Mouse (Mus musculus): ENCODE measurements around the gene Rin3. TPM values are rescaled to one million over a fixed set of nuclear protein-coding genes. Genes with fewer than 3 reads are reported as not detected.
A peak's percentile ranks its signal among the peaks of the same experiment; 100 is the strongest.

Gene Rin3
- total RNA-seq, 1 experiment from 2014 or later = 19.3 TPM

DNA sequence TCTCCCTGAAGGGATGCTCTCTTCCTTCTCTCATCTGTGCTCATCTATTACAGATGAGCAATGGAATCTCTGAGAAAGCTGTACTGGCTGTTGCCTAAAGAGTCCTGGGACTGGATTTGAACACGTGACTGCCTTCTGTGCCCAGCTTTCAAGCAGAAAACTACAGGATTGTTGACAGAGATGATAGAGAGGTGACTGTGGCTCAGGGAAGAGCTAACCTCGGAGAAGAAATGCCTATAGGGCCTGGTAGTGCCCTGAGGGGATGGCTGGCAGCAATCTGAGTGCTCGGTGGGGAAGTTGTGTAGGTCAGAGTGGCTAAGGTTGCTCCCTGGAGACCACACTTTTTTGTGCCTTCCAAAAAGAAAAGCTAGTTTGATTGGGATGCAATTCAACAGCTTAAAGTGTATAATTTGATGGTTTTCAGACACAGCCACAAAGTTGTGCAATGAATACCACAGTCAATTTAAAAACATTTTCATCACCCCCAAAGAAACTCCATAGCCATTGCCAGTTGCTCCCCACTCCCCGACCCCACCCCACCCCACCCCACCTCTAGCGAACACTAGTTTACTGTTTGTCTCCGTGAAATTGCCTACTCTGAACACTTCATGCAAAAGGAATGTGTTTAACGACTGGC, 1.9 kb upstream of the Rin3 start:
- DNase-seq = no peak

DNA sequence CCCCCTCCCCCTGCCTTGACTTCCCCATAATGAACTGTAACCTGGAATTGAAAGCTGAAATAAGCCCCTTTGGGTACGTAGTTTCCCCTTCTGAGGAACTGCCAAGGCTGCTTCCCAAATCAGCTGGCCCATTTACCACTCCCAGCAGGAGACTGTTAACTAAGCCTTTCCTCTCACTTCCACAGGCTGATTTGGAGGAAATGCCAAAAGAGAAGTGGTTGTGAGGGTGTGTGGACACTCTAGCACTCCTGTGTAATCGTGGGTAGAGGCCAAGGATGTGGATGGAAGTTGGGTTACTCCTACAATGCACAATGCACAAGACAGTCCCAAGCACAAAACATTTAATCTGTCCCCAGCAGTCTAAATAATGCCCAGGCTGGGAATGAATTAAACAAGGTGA, 722 bp upstream of the Rin3 start:
- DNase-seq = no peak

DNA sequence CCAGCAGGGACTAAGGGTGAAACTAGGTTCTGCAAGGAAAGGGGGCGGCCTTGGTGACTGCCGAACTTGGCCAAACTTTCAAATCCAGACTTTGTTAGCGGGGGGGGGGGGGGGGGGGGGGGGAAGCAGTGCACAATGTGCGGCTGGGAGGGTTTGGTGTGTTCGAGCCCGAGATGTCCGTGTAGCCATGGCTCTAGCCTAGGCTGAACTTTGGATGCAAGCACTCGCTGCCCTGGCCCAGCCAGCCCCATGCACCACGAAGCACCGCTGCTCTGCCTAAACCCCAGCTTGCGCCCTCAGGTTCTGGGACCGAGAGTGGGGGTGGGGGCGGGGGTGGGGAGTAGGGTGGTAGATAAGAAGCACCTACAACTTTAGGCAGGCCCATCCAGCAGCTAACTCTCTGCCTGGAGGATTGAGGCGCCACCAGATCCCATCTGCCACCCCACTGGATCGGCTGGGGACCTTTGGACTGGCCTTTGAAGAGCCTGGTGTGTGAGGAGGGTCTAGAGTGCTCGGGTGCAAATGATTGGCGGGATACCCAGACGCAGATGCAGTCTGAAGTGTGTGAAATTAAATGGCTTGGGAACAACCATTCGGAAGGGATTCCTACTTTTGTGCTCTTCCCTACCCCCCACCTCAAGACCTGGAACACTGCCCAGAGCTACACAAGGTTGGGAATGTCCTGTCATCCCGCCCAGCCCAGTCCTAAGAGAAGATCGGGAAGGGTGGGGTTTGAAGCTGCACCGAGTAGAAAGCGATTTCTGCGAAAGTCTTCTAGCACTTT, 827 bp downstream of the Rin3 start:
- DNase-seq = peak; percentile 87

DNA sequence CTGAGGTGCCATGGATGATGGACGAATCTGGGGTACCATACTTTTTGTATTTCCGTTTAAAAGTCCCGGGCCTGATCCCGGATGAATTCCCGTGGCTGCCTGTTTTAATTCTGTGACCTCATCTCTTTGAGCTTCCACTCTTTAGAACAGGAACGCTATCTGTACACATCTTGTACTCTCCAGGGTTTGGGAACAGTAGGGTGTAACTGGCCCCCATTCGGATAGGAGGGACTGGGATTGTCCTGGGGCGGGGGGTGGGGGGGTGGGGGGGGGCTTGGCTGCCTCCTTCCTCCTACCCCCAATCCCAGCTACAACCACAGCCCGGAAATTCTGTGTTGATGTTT, 1.4 kb downstream of the Rin3 start:
- no peak for DNase-seq

DNA sequence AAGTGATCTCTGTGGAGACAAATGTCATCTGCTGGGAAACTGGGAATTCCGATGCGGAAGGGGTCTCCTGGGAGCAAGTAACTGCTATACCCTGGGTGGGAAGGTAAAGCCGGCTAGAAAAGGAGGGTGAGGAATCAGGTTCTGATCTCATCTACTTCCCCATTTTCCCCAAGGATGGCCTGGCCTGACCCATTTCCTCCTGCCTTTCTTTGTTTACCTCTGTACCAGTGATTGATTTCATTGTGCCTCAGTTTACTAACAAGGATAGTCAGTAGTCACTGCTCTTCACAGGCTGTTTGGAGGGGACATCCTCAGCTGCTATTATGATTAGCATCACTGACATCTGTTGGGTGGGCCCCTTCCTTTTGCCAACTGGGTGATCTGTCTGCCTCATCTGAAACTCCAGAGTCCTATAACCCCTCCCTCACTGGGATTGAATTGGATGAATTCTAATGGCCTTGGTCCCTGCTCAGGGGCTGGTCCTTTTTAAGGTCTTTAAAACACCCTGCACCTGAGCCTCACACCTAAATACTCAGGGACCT, 1.8 kb downstream of the Rin3 start:
- no peak for DNase-seq

DNA sequence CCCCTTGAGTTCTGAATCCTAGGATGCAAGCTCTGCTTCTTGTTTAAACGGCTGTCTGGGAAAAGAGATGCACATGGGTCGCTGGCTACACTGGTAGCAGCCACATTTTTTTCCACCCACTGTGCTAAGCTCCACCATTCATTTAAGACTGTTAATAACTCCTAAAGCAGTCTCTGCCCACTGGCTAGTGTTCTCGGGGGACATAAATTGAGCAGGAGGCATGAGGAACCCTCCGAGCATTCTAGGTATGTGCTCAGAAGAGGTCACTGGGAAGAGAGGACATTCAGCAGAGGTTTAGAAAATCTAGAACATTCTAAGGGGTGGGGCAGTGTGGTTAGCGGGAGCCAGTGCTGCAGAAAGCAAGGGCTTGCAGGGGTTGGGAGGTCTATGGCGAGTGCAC, 2.5 kb downstream of the Rin3 start:
- no peak for DNase-seq

DNA sequence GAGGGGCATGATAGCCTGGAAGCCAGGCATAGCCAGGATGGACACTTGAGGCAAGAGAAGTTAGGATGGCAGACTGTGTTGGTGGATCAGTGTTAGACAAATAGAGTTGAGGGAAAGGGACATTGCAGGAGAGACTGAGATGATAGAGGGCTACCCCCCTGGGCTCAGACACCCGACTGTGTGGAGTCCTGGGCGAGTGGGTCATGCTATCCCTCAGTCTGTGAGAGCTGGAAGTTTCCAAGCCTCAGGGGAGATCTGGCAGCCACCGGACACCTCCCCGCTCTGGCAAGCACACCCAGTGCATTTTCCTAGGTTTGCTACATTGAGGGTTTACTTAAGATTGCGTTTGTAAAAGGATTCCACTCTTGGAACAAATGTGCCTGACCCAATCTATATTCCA, 2.9 kb downstream of the Rin3 start:
- DNase-seq = peak; percentile 36

DNA sequence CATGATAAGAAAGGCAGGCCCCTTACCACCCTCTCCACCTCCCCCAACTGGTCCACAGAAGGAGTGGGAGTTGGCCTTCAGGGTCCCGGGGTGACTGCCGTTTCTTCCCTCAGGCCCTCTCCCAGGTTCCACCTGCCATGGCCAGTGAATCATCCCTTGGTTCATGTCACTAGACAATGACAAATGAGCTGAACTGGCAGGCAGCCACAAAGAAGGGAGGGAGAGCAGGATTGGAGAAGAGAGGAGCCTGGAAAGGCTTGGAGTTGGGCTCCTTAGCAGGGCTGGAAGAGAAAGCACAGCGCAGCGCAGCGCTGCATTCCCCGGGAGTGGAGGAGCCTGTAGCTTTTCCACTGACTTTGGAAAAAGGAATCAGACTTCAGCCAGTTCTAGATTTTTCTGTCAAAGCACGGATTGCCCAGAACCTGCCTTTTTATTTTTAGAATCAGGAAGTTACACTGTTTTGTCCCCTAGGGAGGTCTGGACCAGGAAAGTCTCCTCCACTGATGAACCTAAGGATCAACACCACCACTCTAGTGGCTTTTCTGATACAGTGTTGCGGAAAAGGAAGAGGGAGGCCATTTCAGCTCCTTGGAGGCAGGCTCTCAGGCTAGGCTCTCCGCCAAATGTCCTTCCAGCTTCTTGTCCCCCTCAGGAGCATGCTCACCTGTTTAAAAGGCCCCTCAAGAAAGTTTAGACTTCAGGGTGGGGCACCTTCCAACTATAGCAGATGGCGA, 4.0 kb downstream of the Rin3 start:
- peak; percentile 93 for DNase-seq

DNA sequence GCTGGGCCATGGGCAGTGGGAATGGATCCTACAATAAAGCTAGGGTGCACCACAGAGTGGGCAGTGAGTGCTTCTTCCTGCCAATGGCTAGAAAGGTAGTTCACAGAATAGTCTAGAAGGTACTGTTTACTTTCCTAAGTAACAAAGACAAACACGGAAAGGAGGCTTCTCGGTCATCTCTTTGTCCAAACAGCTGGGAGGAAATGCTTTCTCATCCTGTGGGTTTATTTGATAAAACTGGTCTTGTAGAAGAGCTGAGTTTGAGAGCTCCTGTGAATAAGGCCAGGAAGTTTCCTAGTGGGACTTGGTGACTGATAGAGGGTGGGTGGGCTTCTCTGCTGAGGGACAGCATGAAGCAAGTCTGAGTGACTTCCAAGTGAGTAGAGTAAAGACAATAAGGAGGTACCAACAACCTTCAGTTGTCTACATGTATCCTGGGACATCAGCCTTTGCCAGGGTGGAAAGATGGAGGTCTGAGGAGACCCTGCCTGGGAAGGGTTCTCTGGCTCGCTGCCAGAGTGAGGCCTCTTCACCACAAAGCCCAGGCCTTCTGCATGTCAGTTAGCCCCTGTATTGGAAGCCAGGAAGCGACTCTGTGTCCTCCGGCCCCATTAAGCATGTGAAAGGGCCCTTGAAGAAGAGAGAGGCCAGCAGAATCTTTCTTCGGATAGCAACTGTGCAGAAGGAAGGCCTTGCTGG, 5.2 kb downstream of the Rin3 start:
- no peak for DNase-seq

DNA sequence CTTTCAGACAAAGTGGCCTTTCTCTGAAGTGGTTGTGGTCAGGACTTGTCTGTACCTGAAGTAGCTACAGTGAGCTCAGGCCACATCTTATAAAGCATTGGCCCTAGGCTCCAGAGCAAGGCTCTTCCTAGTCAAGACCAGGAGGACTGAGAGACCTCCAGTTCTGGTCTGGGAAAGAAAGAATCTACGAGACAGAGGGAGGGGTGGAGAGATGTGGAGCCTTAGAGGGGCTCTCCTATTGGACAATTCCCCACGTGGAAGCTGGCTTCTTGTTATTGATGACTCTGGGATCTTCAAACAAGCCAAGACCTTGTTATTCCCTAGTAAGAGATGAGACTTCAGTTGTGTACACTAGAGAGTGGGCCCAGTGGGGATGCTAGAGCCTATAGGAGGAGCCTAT, 6.0 kb downstream of the Rin3 start:
- DNase-seq = no peak

DNA sequence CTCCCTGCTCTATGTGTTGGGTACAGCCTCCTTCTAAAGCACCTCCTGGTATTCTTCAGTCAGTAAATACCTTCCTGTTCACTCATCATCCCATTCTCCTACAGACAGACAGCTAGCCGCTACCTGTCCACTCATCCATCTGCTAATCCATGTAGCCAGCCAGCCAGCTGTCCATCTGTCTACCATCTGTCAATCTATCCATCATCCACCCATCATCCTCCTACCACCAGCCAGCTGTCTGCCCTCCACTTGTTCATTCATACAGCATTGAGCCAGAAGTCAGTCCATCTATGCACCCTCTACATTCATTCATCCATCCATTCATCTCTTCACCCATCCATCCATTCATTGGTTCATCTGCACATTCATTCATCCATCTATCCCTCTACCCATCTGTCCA, 6.7 kb downstream of the Rin3 start:
- DNase-seq = no peak

DNA sequence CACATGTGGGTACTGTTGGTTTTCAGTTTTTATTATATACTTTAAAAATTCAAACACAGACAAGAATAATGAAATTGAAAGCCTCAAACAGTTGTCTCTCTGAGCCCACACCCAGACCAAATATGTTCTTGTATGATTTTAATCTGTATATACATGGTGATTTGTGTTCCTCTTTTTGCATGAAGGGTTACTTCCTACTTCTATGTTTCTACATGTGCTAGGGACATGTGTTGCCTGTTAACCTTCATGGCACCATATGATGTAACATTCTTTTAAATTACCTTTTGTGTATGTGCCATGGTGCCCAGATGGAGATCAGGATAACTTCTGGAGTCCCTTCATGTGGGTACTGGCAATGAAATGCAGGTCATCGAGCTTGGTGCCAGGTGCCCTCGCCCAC, 7.8 kb downstream of the Rin3 start:
- DNase-seq = no peak

DNA sequence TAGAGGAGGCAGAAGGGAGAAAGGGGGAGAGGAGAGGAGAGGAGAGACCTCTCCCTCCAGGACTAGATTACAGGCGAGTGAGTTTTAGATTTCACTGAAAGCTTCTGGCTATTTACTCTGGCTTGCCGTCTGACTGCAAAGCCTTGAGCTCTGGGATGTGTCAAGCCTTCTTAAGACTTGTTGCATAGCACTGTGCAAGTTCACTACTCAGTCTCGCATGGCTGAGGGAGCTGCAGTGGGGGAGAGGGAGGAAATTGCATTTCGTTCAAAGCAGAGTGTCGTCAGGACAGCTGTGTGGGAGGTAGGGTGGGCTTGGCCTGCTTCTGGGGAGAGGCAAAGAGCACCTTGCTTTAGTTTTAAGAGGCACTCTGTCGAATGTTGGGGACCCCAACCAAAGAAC, 8.8 kb downstream of the Rin3 start:
- no peak for DNase-seq

DNA sequence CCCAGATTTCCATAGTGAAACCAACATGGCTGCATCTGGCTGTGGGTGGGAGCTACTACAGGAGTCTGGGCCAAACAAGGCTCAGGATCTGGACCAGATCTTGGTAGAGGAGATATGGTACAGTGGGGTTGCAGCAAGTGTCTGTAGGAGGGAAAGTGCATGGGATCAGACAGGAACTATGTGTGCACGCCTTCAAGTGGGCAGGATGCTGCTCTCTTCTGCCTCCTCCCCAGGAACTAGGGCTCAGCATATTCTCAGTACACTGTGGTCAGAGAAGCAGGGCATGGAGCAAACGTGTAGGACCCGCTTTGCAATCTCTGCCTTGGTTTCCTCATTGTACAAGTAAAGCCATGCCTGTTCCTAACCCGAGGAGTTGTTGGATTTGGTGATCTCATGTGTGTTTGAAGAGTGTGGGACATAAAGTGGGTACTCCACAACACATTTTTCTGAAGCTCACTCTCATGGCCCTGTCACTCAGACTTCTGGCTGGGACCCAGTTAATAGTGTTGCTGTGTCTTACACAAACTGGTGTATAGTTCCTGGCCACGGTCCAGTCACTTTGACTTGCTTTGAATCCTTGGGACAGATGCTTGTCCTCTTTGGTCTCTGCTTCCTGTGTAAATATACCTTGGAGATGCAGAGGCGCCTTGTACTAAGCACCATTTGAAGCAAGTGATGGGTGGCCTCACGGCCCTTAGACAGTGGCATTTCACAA, 9.8 kb downstream of the Rin3 start:
- no peak for DNase-seq

DNA sequence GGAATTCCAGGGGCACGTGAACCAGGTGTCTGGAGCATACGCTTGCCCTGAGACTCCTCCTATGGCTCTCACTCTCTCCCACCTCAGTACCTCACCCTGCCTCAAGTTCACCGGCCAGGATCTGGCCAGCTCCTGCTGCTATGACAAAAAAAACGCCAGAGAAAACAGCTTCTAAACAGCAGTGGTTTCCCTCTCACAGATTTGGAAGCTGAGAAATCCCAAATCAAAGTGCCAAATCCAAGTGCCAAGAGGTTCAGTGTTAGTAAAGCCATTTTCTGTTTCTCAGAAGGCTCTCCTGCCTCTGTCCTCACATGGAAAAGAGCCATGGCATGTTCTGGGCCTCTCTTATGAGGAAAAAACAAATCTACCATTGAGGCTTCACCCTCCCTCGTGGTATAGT, 11.8 kb downstream of the Rin3 start:
- no peak for DNase-seq

DNA sequence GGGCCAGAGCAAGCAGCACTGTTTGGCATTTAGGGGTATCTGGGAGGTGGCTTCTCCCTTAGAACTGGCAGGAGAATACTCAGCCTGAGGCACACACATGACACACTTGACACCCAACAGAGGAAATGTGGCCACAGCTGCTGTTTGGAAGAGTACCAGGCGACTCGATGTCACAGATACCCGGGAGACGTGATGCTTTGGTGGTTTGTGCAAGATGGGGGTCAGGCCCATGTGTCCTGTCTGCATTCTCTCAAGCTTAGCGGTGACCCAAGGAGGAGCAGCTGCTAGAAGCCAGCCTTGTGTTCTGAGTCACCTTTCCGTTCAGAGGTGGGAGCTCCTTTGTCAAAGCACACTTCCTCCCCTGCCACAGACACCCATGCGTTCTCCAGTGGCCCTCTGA, 12.4 kb downstream of the Rin3 start:
- peak; percentile 42 for DNase-seq

DNA sequence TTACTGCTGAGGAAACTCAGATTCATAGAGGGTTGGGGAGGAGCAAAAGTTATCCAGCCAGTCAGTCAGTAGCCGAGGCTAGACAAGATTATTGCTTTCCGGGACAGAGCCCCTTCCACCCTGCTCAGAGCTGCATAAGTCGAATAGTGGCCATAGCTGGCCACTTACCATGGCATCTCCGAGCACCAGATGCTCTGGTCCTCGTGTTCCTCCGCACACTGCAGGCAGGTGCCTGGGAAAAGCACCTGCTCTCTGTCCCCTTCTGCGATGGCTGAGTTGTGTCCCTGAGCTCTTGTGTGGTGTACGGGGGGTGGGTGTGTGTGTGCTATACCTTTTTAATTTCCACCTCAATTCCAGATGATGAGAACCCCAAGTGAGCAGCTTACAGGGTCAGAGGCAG, 12.8 kb downstream of the Rin3 start:
- no peak for DNase-seq

DNA sequence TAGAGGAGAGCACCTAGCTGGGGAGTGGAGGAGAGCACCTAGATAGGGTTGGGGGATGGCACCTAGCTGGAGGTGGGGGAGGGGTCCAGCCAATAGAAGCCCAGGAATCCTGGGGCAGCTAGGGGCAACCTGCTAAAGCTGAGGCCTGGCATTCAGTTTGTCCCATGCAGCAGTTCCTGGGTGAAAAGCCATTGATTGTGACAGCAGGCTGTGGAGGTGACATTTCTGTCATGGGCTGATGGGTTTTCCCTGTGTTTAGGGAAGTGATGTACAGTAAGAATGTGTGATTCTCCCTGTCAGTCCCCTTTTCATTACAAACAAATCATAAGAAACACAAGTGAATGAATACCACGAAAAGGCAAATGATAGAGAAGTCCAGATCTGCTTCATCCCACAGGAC, 13.5 kb downstream of the Rin3 start:
- no peak for DNase-seq

DNA sequence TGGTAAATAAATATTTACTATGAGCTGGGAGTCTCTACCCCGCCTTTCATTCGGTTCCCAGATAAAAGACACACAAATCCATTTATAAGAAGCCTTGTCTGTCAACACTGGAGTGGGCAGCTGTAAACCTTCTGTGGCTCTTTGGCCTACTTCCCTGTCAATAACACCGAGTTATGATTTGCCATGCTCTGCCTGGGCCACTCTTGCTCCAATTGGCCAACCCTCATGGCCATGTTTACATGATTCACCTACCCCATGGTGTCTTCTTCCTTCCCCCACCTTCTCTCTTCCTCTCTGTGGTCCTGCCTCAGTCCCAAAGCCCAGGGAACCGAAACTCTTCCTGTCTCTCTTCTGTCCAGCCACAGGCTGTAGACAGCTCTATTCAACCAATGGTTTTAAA, 14.1 kb downstream of the Rin3 start:
- DNase-seq = no peak

DNA sequence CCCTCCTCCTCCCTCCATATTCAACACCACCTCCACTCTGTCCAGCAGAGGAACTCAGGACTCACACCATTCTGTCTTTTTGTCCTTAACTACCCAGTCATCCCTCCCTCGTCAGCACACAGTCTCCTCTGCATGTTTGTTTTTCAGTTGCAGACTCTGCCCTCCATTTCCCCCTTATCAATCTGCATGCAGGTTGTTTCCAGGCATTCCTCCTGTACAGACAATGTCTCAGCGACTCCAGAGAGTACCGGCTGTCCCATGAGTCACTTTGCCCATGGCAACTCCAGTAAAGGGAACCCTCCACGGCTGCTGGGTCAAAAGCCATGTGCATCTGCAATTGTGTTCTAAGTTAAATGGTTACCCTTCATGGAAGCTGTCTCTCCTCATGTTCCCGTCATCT, 16.4 kb downstream of the Rin3 start:
- DNase-seq = no peak

DNA sequence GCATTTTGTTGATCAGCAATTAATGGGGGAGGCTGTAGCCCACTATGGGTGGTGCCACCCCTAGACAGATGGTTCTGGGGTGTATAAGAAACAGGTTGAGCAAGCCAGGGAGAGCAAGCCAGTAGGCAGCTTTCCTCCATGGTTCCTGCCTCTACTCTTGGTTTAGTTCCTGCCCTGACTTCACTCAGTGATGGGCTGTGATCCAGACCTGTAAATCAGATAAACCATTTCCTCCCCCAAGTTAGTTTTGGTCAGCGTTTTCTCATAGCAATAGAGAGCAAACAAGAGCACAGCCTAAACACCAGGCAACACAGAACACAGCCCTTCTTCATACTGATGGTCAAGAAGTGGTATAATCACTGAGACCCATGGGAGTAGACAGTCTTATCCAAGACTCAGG, 18.7 kb downstream of the Rin3 start:
- DNase-seq = no peak

DNA sequence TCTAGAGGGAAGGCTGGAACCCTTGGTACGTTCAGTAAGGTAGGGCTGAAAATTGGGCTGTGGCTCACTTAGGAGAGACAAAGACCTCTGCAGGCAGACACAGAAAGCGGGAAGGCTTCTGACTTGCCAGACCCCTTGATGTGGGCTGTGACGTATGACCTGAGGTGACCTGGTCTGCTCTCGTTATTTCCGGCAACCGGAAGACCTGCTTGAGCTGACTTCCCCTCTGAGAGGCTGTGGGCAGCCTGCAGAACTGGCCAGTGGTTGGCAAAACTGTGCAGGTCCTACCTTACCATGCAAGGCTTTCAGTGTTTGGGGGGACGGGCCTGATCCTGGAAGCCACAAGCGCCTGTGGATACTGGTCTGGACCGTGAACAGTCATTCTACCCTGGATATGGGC, 19.5 kb downstream of the Rin3 start:
- DNase-seq = peak; percentile 53
